Mouse (Mus musculus): ENCODE results near the gene Ecsit.
A peak's percentile ranks its signal among the peaks of the same experiment; 100 is the strongest.

The Ecsit gene

GRCm38 (mm10) chr9:22085022-22085834 is at the start of gene Ecsit:
Gene Ecsit, minus strand, starts transcription at chr9:22085438.
- DNase-seq (ENCODE audit: extremely low spot score, low read depth, low spot score), result peak; percentile 90

GRCm38 (mm10) chr9:22134246-22134890 is 49.1 kb upstream of the Ecsit start:
- no peak for DNase-seq (ENCODE audit: extremely low spot score, low read depth, low spot score)

- DNase-seq (ENCODE audit: extremely low spot score, low read depth, low spot score), result no peak
Measured at GRCm38 (mm10) chr9:22132220-22132619, 47.0 kb upstream of the Ecsit start.

GRCm38 (mm10) chr9:22131226-22131981 is 46.2 kb upstream of the Ecsit start:
- DNase-seq (ENCODE audit: extremely low spot score, low read depth, low spot score), result no peak

GRCm38 (mm10) chr9:22125246-22126027 is 40.2 kb upstream of the Ecsit start:
- DNase-seq (ENCODE audit: extremely low spot score, low read depth, low spot score), result no peak

GRCm38 (mm10) chr9:22124169-22124568 is 38.9 kb upstream of the Ecsit start:
- no peak for DNase-seq (ENCODE audit: extremely low spot score, low read depth, low spot score)

GRCm38 (mm10) chr9:22123069-22123609 is 37.9 kb upstream of the Ecsit start:
- DNase-seq (ENCODE audit: extremely low spot score, low read depth, low spot score), result no peak

GRCm38 (mm10) chr9:22122005-22122404 is 36.8 kb upstream of the Ecsit start:
- no peak for DNase-seq (ENCODE audit: extremely low spot score, low read depth, low spot score)

- no peak for DNase-seq (ENCODE audit: extremely low spot score, low read depth, low spot score)
Measured at GRCm38 (mm10) chr9:22121545-22121944, 36.3 kb upstream of the Ecsit start.

GRCm38 (mm10) chr9:22119543-22119942 is 34.3 kb upstream of the Ecsit start:
- DNase-seq (ENCODE audit: extremely low spot score, low read depth, low spot score), result no peak

GRCm38 (mm10) chr9:22117754-22118456 is 32.7 kb upstream of the Ecsit start:
- DNase-seq (ENCODE audit: extremely low spot score, low read depth, low spot score), result no peak

GRCm38 (mm10) chr9:22116740-22117426 is 31.6 kb upstream of the Ecsit start, which contains the start of gene Elof1:
Gene Elof1, minus strand, starts transcription at chr9:22117172.
- peak; percentile 91 for DNase-seq (ENCODE audit: extremely low spot score, low read depth, low spot score)

GRCm38 (mm10) chr9:22116086-22116485 is 30.8 kb upstream of the Ecsit start:
- DNase-seq (ENCODE audit: extremely low spot score, low read depth, low spot score), result no peak

- no peak for DNase-seq (ENCODE audit: extremely low spot score, low read depth, low spot score)
Measured at GRCm38 (mm10) chr9:22115635-22116034, 30.4 kb upstream of the Ecsit start.

- no peak for DNase-seq (ENCODE audit: extremely low spot score, low read depth, low spot score)
Measured at GRCm38 (mm10) chr9:22108194-22108593, 23.0 kb upstream of the Ecsit start.

GRCm38 (mm10) chr9:22099922-22100321 is 14.7 kb upstream of the Ecsit start:
- no peak for DNase-seq (ENCODE audit: extremely low spot score, low read depth, low spot score)

GRCm38 (mm10) chr9:22098993-22099696 is 13.9 kb upstream of the Ecsit start, which contains the start of gene Cnn1:
Gene Cnn1, plus strand, starts transcription at chr9:22099216.
- DNase-seq (ENCODE audit: extremely low spot score, low read depth, low spot score), result no peak

GRCm38 (mm10) chr9:22095854-22096307 is 10.6 kb upstream of the Ecsit start:
- no peak for DNase-seq (ENCODE audit: extremely low spot score, low read depth, low spot score)

Measured in hindlimb bud, embryonic 11.5 days (tissue).